Mouse (Mus musculus): Measurements from ENCODE around the gene Tubd1.

Tubd1 gene

DNA sequence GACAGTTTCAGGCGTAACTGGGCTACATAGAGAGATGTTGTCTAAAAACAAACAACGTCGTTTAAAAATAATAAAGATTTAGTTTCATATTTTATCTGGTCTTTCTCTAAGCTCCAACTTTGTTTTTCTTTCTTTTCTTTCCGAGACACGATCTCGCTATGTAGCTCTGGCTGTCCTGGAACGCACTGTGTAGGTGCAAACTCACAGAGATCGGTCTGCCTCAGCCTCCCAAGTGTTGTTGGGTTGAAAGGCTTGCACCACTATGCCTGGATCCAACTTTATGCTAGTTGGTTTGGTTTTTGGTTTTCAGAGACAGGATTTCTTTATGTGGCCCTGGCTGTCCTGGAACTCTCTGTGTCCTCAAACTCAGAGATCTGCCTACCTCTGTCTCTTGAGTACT is 765 bp downstream of the Tubd1 start:
- in situ Hi-C loops (cut with MboI; ENCODE audit: low pct_unique_long_range_greater_than_20kb in 1 of 2, low sequenced_read_pairs in 2 of 2, unreplicated experiment in 1 of 2) = no loop called here

GRCm38 (mm10) chr11:86547412-86547811 is 2.6 kb downstream of the Tubd1 start:
- in situ Hi-C loops (cut with MboI; ENCODE audit: low pct_unique_long_range_greater_than_20kb in 1 of 2, low sequenced_read_pairs in 2 of 2, unreplicated experiment in 1 of 2) = no loop called here

DNA sequence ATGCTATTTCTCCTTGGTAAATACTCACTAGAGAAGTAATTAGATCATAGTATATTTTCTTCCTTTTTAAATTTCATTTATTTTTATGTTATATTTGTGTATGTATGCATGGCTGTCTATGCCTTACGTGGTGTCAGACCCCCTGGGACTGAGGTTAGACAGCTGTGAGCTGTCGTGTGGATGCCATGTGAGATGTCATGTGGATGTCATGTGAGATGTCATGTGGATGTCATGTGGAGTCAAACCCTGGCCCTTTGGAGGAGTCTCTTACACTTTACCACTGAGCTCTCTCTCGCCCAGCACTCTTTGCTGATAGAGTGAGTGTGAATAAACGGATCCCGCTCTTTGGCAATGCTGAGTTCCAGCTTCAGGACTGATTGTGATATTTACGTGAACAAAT is 8.7 kb downstream of the Tubd1 start:
- in situ Hi-C loops (cut with MboI; ENCODE audit: low pct_unique_long_range_greater_than_20kb in 1 of 2, low sequenced_read_pairs in 2 of 2, unreplicated experiment in 1 of 2) = no loop called here

DNA sequence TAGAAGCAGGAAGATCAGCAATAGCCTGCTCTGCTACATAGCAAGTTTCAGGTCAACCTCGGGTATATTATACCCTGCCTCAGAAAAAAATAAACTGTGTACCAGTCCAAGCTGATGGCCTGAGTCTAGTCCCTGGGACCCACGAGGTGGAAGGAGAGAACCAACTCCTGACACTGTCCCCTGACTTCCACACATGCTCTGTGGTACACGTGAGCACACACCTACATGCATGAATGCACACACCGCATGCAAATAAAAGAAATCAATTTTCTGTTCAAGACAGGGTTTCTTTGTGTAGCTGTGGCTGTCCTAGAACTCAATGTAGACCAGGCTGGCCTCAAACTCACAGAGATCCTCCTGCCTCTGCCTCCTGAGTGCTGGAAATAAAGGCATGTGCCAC is 13.5 kb downstream of the Tubd1 start:
- in situ Hi-C loops (cut with MboI; ENCODE audit: low pct_unique_long_range_greater_than_20kb in 1 of 2, low sequenced_read_pairs in 2 of 2, unreplicated experiment in 1 of 2) = no loop called here

GRCm38 (mm10) chr11:86568425-86568824 is 23.6 kb downstream of the Tubd1 start:
- in situ Hi-C loops (cut with MboI; ENCODE audit: low pct_unique_long_range_greater_than_20kb in 1 of 2, low sequenced_read_pairs in 2 of 2, unreplicated experiment in 1 of 2) = loop anchor here in 1 of 2 experiments (10.0 kb wide), 1 partner anchor 86 kb away; no protein-coding TSS in a partner anchor

- in situ Hi-C loops (cut with MboI; ENCODE audit: low pct_unique_long_range_greater_than_20kb in 1 of 2, low sequenced_read_pairs in 2 of 2, unreplicated experiment in 1 of 2) = no loop called here
Observed at GRCm38 (mm10) chr11:86570261-86570746, 25.5 kb downstream of the Tubd1 start.

DNA sequence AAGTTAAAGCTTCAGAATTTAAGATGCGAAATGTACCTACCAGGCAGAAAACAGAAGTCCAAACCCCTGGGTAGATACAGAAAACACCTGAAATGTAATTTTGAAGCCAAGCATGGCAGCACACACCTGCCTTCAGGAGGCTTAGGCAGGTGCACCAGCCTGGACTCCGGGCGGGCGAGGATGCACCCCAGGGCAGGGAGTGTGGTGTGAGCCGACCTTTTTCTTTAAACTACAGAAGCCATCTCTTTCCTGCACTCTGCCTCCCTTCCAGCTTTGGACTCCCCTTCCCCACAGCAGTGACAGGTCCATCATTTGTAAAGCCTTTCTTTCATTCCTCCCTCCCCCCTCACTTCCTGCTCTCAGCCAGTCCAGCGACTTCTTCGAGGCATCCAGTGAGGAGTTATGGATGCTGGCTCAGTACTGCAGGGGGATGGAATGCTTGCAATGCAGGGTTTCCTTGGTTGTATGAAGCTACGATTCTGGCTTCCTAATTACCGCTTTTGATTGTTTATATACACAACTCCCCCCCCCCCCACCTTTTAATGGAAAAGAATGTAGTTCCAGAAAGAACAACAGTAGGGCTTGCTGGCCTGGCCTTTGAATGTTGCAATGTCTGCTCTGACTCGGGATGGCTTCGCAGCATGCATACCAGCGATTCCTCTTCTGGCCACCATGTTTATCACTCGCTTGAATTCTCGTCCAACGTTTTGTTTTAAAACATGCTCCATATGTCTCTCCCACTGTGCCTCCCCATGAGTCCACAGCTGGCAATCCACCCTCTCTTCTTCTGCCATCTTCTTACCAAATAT is 26.5 kb downstream of the Tubd1 start:
- in situ Hi-C loops (cut with MboI; ENCODE audit: low pct_unique_long_range_greater_than_20kb in 1 of 2, low sequenced_read_pairs in 2 of 2, unreplicated experiment in 1 of 2) = no loop called here

DNA sequence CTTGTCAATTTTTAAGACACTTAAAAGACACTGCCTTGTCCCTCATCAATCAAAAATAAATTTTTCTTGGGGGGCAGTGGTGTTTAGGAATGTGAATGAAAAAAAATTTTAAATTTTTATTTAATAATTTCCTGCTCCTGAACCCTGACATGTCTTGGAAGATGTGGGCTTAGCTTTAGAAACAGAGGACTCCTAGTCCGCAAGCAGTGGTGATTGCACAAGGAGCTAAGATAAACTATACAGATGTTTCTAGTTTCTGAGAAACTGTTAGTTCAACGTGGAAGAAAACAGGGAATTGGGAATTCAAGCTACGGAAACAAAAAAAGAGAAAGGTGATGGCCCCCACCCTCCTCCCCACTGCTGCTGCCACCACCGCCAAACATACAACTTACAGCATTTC is 27.1 kb downstream of the Tubd1 start:
- in situ Hi-C loops (cut with MboI; ENCODE audit: low pct_unique_long_range_greater_than_20kb in 1 of 2, low sequenced_read_pairs in 2 of 2, unreplicated experiment in 1 of 2) = no loop called here

DNA sequence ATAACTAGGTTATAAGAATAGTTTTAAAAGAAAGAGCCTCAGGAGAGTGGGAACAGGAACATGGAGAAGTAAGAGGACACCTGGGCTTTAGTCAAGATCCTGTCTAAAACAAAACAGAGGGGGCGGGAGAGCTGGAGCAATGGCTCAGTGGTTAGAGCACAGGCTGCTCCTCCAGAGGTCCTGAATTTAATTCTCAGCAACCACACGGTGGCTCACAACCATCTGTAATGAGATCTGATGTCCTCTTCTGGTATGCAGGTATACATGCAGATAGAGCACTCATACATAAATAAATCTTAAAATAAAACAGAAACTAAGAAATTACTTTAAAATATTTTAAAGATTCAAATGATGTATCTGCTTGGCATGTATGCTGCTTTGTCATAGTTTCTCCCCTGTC is 27.8 kb downstream of the Tubd1 start:
- in situ Hi-C loops (cut with MboI; ENCODE audit: low pct_unique_long_range_greater_than_20kb in 1 of 2, low sequenced_read_pairs in 2 of 2, unreplicated experiment in 1 of 2) = no loop called here

- in situ Hi-C loops (cut with MboI; ENCODE audit: low pct_unique_long_range_greater_than_20kb in 1 of 2, low sequenced_read_pairs in 2 of 2, unreplicated experiment in 1 of 2) = no loop called here
Observed at GRCm38 (mm10) chr11:86573646-86574231, 28.9 kb downstream of the Tubd1 start.

DNA sequence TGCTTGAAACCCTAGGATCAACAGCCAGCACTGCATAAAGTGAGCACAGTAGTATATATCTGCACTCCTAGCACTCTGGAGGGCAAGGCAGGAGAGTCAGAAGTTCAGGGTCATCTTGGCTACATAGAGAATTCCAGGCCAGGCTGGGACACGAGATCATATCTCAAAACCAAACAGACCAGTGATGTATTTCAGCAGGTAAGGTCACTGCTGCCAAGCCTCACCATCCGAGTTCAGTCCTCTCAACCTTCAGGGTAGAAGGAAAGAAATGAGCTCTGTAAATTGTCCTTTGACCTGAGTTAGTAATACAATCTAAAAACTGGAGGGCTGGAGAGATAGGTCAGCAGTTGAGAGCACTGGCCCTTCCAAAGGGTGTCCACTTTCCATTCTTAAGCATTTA is 29.6 kb downstream of the Tubd1 start:
- in situ Hi-C loops (cut with MboI; ENCODE audit: low pct_unique_long_range_greater_than_20kb in 1 of 2, low sequenced_read_pairs in 2 of 2, unreplicated experiment in 1 of 2) = no loop called here

DNA sequence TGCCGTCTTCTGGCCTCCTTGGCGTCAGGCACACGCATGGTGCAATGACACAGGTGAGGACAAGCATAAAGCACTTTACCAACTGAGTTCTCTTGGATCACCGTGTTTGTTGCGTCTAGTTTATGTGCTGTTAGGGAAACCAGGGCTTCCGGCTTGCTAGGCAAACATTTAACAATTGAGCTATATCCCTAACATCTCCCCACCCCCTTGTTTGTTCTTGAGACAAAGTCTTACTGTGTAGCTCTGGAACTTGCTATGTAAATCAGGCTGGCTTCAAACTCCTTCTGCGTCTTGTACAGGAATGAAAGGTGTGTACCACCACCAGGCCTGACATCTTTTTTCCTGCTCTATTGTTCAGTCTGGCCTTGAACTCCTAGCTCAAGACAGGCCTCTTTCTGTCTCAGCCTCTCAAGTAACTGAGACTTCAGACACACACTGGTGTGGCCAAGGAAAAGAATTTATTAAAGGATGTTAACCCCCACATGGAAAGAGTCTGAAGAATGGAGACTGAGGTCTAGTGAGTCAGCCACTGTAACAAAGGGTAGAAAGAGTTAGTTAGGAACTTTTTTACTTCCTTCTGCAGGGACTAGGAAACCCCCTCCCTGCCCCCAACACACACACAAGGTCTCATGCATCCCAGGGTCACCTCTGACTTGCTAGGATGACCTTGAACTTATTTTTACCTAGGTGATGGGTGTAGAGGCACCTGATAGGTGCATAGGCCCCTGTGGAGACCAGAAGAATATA is 31.0 kb downstream of the Tubd1 start:
- in situ Hi-C loops (cut with MboI; ENCODE audit: low pct_unique_long_range_greater_than_20kb in 1 of 2, low sequenced_read_pairs in 2 of 2, unreplicated experiment in 1 of 2) = loop anchor here in 1 of 2 experiments (5.0 kb wide), 1 partner anchor 81 kb away; no protein-coding TSS in a partner anchor

DNA sequence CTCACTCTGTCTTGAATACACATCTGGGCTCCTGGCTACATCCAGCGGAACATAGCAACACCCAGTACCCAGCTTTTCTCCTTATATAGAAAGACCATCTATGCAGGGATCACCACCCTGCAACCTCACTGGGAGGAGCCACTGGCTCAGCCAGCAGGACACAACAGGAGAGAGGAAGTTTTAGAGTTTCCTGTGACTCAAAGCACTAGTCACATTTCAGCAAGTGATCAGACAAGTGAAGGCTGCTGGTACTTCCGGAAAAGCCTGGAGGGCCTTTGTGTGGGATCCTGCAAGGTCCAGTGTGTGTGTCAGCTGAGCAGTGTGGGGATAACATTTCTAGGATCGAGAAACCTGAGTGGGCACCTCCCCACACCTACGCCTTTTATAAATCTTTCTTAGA is 32.4 kb downstream of the Tubd1 start:
- in situ Hi-C loops (cut with MboI; ENCODE audit: low pct_unique_long_range_greater_than_20kb in 1 of 2, low sequenced_read_pairs in 2 of 2, unreplicated experiment in 1 of 2) = loop anchor here in 1 of 2 experiments (5.0 kb wide), 1 partner anchor 80 kb away; no protein-coding TSS in a partner anchor

DNA sequence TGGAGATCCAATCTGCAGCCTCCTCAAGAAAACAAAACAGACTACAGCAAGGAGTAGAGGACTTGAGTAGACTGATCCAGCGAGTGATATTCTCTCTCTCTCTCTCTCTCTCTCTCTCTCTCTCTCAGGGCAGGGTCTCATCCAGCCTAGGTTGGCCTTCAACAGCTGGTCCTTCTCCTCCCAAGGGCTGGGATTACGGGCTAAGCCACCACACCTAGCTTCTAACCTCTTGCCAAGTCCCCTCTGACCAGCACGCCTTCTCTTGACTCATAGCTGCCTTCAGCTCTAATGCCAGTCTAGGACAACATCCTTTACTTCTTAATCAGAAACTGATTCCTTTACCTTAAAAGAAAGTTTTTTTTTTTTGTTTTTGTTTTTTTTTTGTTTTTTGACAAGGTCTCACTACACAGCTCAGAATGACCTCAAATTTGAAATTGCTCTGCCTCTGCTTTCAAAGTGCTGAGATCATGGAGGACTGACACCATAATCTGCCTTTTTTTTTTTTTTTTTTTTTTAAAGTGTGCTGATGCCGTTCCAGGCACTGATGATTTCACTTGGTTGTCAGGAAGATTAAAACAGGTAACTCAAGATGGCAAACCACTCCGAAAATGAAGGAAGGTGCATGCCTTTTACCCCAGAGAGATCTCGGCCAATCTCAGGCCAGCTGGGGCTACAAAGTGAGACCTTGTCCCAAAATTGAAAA is 33.5 kb downstream of the Tubd1 start:
- in situ Hi-C loops (cut with MboI; ENCODE audit: low pct_unique_long_range_greater_than_20kb in 1 of 2, low sequenced_read_pairs in 2 of 2, unreplicated experiment in 1 of 2) = loop anchor here in 1 of 2 experiments (5.0 kb wide), 1 partner anchor 79 kb away; no protein-coding TSS in a partner anchor

GRCm38 (mm10) chr11:86578809-86579730 is 34.3 kb downstream of the Tubd1 start:
- in situ Hi-C loops (cut with MboI; ENCODE audit: low pct_unique_long_range_greater_than_20kb in 1 of 2, low sequenced_read_pairs in 2 of 2, unreplicated experiment in 1 of 2) = loop anchor here in 1 of 2 experiments (5.0 kb wide), 1 partner anchor 78 kb away; no protein-coding TSS in a partner anchor

DNA sequence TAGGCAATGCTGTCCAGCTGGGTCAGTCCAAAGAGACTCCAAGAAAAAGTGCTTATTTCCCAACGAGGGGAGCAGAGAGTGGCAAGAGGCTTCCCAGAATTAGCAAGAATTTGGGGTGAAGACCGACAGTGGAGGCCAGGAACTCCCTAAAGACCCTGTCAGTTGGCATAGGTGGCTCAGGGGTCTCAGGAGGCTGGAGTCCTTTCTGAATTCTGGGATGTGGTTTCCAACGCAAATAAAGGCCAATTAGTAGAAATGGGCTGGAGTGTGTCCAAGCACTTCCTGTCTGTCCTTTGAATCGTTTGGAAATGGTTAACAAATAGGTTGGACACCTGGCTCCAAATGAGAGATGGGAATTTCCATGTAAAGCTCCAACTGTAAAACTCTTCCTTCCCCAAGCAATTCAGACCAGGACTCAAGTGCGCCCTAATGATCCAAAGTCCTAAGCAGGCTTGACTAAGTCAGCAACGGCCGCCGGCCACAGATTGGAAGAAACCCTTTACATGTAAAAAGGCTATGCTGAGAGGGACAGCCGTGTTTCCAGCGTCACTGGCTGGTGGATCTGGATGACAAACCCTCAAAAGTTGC is 35.0 kb downstream of the Tubd1 start:
- in situ Hi-C loops (cut with MboI; ENCODE audit: low pct_unique_long_range_greater_than_20kb in 1 of 2, low sequenced_read_pairs in 2 of 2, unreplicated experiment in 1 of 2) = loop anchor here in 1 of 2 experiments (5.0 kb wide), 1 partner anchor 77 kb away; no protein-coding TSS in a partner anchor

All from mouse embryonic stem cell (cell line).